Mouse (Mus musculus) embryo, embryonic 10.5 days (tissue): ENCODE results near the gene Nxn.

Source experiments
- DNase-seq: peaks from one replicate; pipeline ENCODE4 v3.0.0-alpha.2; 2015; ENCODE audit warnings: low spot score

Gene Nxn

DNA sequence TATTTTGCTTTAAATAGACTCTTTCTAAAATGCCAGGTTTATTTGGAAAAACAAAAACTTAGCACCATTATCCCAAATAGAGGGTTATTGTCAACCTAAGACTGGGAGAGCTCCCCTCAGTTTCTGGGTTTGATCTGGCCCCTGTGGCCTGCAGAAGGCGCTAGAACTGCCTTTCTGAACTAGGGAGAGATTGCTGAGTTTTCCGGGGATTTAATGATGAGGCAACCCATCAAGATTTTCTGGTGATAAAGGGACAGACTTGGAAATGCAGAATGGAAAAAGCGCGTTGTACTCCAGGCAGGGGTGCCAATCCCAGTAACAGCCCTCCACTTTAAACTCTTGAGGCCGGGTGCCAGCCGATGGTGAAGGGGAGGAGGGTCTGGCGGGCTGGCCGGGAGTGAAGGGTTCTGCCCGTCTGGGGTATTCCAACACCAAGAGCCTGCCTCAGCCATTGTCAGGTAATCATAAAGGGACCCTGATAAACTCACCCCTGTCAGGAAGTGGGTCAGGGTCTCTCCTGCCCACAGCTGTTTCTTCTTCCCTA, 100.4 kb downstream of the Nxn start:
- DNase-seq: no peak

- no peak for DNase-seq
These were observed 101.7 kb downstream of the Nxn start for GRCm38 (mm10) chr11:76297252-76297651.

GRCm38 (mm10) chr11:76294836-76295235, 104.1 kb downstream of the Nxn start:
- DNase-seq: peak; percentile 60

DNA sequence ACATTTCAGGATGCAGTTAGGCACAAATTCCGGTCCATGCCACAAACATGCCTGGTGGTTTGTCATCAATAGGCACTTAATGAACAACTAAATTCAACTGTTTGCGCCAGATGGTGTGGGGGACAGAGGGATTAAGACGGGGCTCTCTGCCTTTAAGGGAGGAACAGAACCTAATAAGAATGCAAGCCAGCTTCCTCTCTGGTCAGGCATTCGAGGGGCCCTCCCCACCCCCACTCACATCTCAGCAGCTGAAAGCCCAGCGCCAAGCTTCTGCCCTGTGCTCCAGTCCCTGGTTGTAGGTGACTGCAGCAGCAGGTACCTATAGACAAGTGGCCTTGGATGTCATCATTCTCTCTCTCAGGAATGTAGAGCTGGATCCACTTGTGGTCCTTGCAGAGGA, 104.9 kb downstream of the Nxn start:
- no peak for DNase-seq

GRCm38 (mm10) chr11:76292831-76293230, 106.1 kb downstream of the Nxn start:
- DNase-seq: no peak

- no peak for DNase-seq
These were observed 106.5 kb downstream of the Nxn start for GRCm38 (mm10) chr11:76292398-76292797.

DNA sequence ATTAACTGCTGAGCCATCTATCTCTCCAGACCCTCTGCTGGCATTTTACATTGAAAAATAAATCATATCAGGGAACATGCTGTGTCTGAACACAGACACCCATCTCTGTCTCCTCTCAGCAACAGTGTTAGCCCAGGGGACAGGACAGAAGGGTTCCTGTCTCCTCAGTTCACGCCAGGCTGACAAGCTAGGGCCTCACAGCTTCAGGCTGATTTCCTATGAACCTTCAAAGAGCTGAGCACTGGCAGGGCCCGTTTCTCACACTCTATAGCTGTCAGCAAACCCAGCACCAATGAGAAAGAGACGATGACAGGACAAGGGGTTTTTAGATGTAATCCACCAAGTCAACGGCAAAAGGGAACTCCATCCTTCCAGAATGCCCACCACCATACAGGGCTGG, 107.0 kb downstream of the Nxn start:
- no peak for DNase-seq

DNA sequence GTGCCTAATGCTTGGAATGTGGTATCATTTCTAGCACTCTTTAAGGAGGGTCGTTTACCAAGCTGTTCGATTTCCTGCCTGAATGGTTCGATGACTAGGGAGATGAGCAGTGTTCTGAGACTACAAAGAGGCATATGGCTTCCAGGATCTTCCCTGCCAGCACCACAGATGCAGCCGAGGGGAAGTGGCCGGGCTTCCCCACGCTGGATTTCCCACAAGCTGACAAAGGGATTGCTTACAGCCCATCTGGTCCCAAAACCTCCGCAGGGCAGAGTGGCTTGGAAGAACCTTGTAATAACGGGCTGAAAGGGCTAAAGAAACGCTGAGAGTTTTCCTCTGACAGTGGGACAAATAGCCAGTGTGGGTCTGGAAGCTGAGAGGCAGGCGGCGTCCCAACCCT, 108.6 kb downstream of the Nxn start:
- DNase-seq: peak; percentile 65

GRCm38 (mm10) chr11:76288645-76289044, 110.3 kb downstream of the Nxn start:
- no peak for DNase-seq

GRCm38 (mm10) chr11:76287301-76287700, 111.6 kb downstream of the Nxn start:
- no peak for DNase-seq

- DNase-seq: no peak
These were observed 112.3 kb downstream of the Nxn start for GRCm38 (mm10) chr11:76286534-76287126.

- no peak for DNase-seq
These were observed 113.4 kb downstream of the Nxn start for GRCm38 (mm10) chr11:76285431-76286075.

DNA sequence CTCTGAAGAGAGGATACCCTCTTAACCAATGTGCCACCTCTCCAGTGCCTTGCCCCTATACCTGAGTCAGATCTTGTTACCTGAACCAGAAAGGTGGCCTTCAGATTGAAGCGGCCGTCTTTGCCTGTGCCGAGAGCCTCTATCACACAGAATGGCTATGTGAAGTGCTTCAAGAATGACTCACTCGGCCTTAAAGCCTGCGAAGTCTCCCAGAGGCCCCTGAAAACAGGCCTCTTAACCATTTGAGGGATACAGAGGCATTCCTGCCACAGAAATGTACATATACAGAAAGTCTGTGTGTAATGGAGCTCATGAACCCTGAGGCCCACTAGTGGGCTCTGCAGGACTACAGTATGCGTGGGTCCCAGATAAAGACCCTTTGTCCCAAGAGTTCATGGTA, 115.1 kb downstream of the Nxn start:
- DNase-seq: no peak

- no peak for DNase-seq
These were observed 119.0 kb downstream of the Nxn start for GRCm38 (mm10) chr11:76279971-76280370.

- DNase-seq: no peak
These were observed 119.7 kb downstream of the Nxn start for GRCm38 (mm10) chr11:76278960-76279852.

DNA sequence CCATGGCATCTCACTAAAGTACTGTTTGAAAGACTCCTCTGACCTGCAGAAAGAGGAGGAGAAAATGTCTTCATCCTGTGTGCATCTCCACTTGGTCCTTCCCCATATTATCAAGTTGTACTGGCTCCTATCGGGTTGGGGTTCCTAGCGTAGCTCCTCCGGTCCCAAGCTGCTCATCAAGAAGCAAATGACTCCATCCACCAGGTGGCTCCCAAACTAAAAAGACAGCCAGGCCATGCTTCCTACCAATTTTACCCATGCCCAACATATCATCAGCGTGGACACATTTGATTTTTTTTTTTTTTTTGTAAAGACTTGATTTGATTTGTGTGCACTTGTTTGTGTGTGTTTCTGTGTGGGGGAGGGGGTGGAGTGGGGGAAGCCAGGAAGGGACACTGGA, 126.5 kb downstream of the Nxn start:
- no peak for DNase-seq

- no peak for DNase-seq
These were observed 130.3 kb downstream of the Nxn start for GRCm38 (mm10) chr11:76268521-76269065.

DNA sequence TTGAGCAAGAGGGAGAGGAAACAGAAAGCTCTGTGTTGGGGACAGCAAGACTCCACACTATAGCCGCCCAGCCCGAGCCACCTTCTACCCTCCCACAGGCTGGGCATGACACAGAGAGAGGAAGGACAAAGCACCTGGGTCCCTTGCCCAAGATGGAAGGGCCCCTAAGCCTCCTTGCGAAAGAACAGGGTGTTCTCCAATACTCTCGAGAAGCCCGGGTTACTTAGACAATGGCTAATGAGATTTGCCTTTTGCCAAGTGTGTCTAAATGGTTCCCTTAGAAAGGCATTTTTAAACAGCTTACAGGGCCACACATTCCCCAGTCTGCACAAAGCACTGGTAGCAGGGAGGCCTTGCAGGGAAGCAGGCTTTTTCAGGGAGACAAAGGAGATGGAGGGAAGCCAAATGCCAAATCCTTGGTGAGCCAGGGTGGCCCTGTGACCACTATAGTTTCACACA, 130.9 kb downstream of the Nxn start:
- DNase-seq: no peak

- no peak for DNase-seq
These were observed 131.4 kb downstream of the Nxn start for GRCm38 (mm10) chr11:76267550-76267949.

DNA sequence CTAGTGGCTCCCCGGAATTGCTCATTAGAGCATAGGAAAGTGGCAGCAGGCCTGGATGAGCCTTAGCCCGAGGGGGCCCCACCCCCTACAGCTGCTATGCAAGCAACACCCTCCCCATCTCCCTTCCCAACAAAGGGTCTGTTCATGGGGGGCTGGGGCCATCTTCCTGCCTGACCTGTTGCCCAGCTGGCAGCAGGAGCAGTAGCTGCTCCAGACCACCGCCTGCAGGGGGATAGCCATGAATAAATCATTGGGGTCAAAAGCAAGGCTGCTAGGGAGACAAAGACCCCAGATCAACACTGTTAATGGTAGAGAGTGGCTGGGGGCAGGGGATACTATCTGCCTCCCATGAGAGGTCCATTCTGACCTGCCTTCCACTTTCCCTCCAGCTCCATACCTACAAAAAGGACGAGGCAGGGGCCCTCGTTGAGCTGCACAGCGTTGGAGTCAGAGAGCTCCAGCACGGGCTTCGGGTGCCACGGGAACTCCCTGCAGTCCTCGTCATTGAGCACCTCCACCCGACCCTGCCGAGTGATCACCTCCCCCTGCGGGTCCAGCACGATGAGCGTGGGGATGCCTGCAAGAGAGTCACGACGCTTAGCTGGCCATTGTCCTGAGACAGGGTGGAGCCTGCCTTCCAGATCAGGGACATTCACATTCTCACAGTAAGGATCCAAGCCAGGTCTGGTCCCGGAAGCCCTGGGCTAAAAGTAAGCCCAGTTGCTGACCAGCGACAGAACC, 136.2 kb downstream of the Nxn start:
- DNase-seq: peak; percentile 72

GRCm38 (mm10) chr11:76261224-76261623, 137.7 kb downstream of the Nxn start:
- no peak for DNase-seq
